Comparison of ENCODE assay signal across 8 mouse cellular contexts in genomic region chr12:80223511-80223910, GRCm38 (mm10). TPM values are rescaled to one million over a fixed set of nuclear protein-coding genes. Genes with fewer than 3 reads are reported as not detected.
DNase-seq lines count a peak whose midpoint lies in the region; ATAC-seq lines count a peak whose summit lies in the region.
"Had no signal": no experiment of that assay in that cellular context is flagged by ENCODE, and none has a peak within 500 bp of the region (broad histone marks: within the 10 kb centered on the region; RNA-seq: fewer than 3 reads in every experiment).

No protein-coding gene starts in this region.

- H3K36me3 ChIP-seq in forebrain, embryonic 15.5 days = no peaks in the 10 kb centered on the region
- no peaks in the 10 kb centered on the region for H3K36me3 ChIP-seq in hindbrain, embryonic 13.5 days
- H3K36me3 ChIP-seq in stomach, embryonic 15.5 days = no peaks in the 10 kb centered on the region
- H3K36me3 ChIP-seq: liver, embryonic 15.5 days had no signal

- peaks cover 23% of the 10 kb centered on the region for H3K4me1 ChIP-seq in forebrain, embryonic 15.5 days
- peaks cover 37% of the 10 kb centered on the region for H3K4me1 ChIP-seq in hindbrain, embryonic 13.5 days (replicated peaks)
- H3K4me1 ChIP-seq in stomach, embryonic 15.5 days = peaks cover 68% of the 10 kb centered on the region

- intact Hi-C loops in left cerebral cortex, postnatal 14 days (cut with DNase I) = no loop called here

- DNase-seq in retina, postnatal 1 day = peak; percentile 58
- DNase-seq in retina, embryonic 14.5 days (ENCODE audit: low spot score) = no peak
- no peak for DNase-seq in left cerebral cortex, postnatal 14 days (ENCODE audit: low spot score in 2 of 2)
- no peak for DNase-seq in spleen, postnatal 36 days (ENCODE audit: low spot score in 2 of 2)

- H3K27me3 ChIP-seq in forebrain, embryonic 15.5 days = no peaks in the 10 kb centered on the region
- no peaks in the 10 kb centered on the region for H3K27me3 ChIP-seq in hindbrain, embryonic 13.5 days
- H3K27me3 ChIP-seq in stomach, embryonic 15.5 days (replicated peaks) = no peaks in the 10 kb centered on the region
- H3K27me3 ChIP-seq: liver, embryonic 15.5 days had no signal

- no peak overlapping the region for H3K27ac ChIP-seq in forebrain, embryonic 15.5 days (replicated peaks)
- H3K27ac ChIP-seq in hindbrain, embryonic 13.5 days = no peak overlapping the region; the same call in 1 of the 2 replicates
- peak overlapping the region; percentile 79 for H3K27ac ChIP-seq in stomach, embryonic 15.5 days
- H3K27ac ChIP-seq: liver, embryonic 15.5 days had no signal

- ATAC-seq in forebrain, embryonic 15.5 days (replicated peaks) = 0 out of 2 replicates have a peak, but pooled peaks have one; percentile 33
- peak; percentile 58 for ATAC-seq in hindbrain, embryonic 13.5 days (ENCODE audit: low FRiP score)
- peak; percentile 41; the same call in 1 of the 2 replicates for ATAC-seq in stomach, embryonic 15.5 days (ENCODE audit: insufficient read depth, low FRiP score, low read depth)

- no peak overlapping the region for H3K4me2 ChIP-seq in forebrain, embryonic 15.5 days (replicated peaks)
- H3K4me2 ChIP-seq in hindbrain, embryonic 13.5 days = no peak overlapping the region
- H3K4me2 ChIP-seq in stomach, embryonic 15.5 days = peak overlapping the region; percentile 2; the same call in 1 of the 2 replicates
- H3K4me2 ChIP-seq: liver, embryonic 15.5 days had no signal

- H3K9ac ChIP-seq in forebrain, embryonic 15.5 days (replicated peaks) = no peak overlapping the region
- no peak overlapping the region for H3K9ac ChIP-seq in hindbrain, embryonic 13.5 days
- H3K9ac ChIP-seq in stomach, embryonic 15.5 days = no peak overlapping the region
- H3K9ac ChIP-seq: liver, embryonic 15.5 days had no signal

- WGBS in forebrain, embryonic 15.5 days = 28% methylated on average over 8 of the region's 8 CpGs
- WGBS in hindbrain, embryonic 13.5 days = 30% methylated on average over 8 of the region's 8 CpGs
- WGBS in stomach, embryonic 15.5 days = 37% methylated on average over 8 of the region's 8 CpGs

- H3K9me3 ChIP-seq in forebrain, embryonic 15.5 days = no peaks in the 10 kb centered on the region
- H3K9me3 ChIP-seq in hindbrain, embryonic 13.5 days = no peaks in the 10 kb centered on the region
- H3K9me3 ChIP-seq in stomach, embryonic 15.5 days = no peaks in the 10 kb centered on the region
- H3K9me3 ChIP-seq: liver, embryonic 15.5 days had no signal

- H3K4me3 ChIP-seq in forebrain, embryonic 15.5 days = no peak overlapping the region
- H3K4me3 ChIP-seq in hindbrain, embryonic 13.5 days = no peak overlapping the region
- no peak overlapping the region for H3K4me3 ChIP-seq in stomach, embryonic 15.5 days (replicated peaks)
- H3K4me3 ChIP-seq: liver, embryonic 15.5 days had no signal

RNA-seq across cellular contexts. Expression of gene Actn1, which starts 36.7 kb away (rescaled TPM):
- 8.8 and 8.9 TPM in 2 replicates for polyA plus RNA-seq in forebrain, embryonic 15.5 days (2015; fragmentation: Nextera tagmentation; extraction: Ambion mirVana)
- polyA plus RNA-seq in hindbrain, embryonic 13.5 days (2015; fragmentation: Nextera tagmentation; extraction: Ambion mirVana) = 7.0 TPM in 2 replicates
- 61.2 and 65.0 TPM in 2 replicates for polyA plus RNA-seq in stomach, embryonic 15.5 days (2015; fragmentation: Nextera tagmentation; extraction: Ambion mirVana)
- total RNA-seq in left cerebral cortex, postnatal 14 days (2021) = 100 to 1,000 TPM; 125 to 145 TPM
